In the genomic region with DNA sequence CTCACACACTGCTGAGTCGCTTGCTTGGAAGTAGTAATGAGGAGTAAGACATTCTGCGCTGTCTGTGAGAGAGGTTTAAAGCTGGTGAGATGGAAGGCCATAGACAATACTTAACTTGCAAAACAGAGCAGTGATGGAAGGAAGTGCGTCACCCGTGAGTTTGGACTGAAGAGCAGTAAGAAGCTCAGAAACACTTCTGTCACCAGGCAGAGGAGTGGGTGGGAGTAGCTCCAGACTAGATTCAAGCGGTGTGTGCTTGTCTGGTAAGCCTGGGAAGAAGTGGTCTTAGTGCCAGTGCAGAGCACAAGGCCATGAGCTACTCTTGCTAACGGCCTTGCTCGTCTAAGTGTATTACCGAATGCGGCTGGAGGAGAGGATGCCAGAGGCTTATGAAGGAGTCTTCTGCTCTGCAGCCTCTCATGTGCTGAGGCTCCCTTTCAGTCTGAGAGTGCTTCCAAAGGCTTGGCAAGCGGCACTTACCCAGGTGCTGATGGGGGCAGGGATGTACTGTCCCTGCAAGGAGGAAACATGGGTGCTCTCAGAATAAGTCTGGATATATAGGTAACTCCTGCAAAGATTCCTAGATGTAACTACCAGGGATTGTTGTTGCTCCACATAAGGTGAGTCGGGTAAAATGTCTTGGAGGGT, we compare ENCODE assay signal across 18 mouse cellular contexts. TPM values are rescaled to one million over a fixed set of nuclear protein-coding genes. Genes with fewer than 3 reads are reported as not detected.
A peak's percentile ranks its signal among the peaks of the same experiment; 100 is the strongest.
DNase-seq lines count a peak whose midpoint lies in the region; ATAC-seq and TF ChIP-seq lines count a peak whose summit lies in the region.
"Had no signal": no experiment of that assay in that cellular context is flagged by ENCODE, and none has a peak within 500 bp of the region (broad histone marks: within the 10 kb centered on the region; RNA-seq: fewer than 3 reads in every experiment).

No protein-coding gene starts in this region.

- DNase-seq in cerebellum, adult 11 months = peak; percentile 55
- peak; percentile 37 to 47 for DNase-seq in layer of hippocampus, adult 8-10 months (ENCODE audit: low spot score in 2 of 2)
- no peak for DNase-seq in layer of hippocampus, postnatal 10 days (ENCODE audit: low spot score in 2 of 2)
- peak; percentile 72 to 83 for DNase-seq in cerebellum, adult 2 months
- peak; percentile 34 for DNase-seq in gastrocnemius, postnatal 25 days
- DNase-seq in spleen, adult 12 weeks (ENCODE audit: low spot score) = no peak
- no peak for DNase-seq in heart, postnatal 36 days
- DNase-seq: adrenal gland, postnatal 10 days; embryo, embryonic 11 days; liver, postnatal 0 days; lung, postnatal 4 days; retina, postnatal 1 day had no signal

- intact Hi-C loops in heart, postnatal 36 days (cut with DNase I) = no loop called here

- no peak for TF ChIP-seq POLR2A in cerebellum, adult 2 months (IDR thresholded peaks at IDR 0.05; ENCODE audit: borderline replicate concordance, insufficient read depth, low read length)

- no peak for TF ChIP-seq CTCF in cerebellum, adult 2 months (IDR thresholded peaks at IDR 0.05; ENCODE audit: borderline replicate concordance, insufficient read depth, low read depth, low read length)

- ATAC-seq in cerebellum, adult (ENCODE audit: insufficient number of reproducible peaks, low FRiP score, low TSS enrichment) = no peak
- ATAC-seq: forebrain, embryonic 13.5 days; inflammation-experienced regulatory T-cells, adult 6 months; liver, postnatal 0 days had no signal

- H3K4me1 ChIP-seq in cerebellum, adult 2 months (ENCODE audit: control insufficient read depth, insufficient read depth, low read length) = no peaks in the 10 kb centered on the region
- H3K4me1 ChIP-seq: forebrain, embryonic 13.5 days; midbrain, embryonic 12.5 days had no signal

- 89% methylated on average over 11 of the region's 11 CpGs for WGBS in cerebellum, adult 2 months

- H3K27me3 ChIP-seq in cerebellum, adult 2 months (ENCODE audit: control insufficient read depth, insufficient read depth, low read length) = no peaks in the 10 kb centered on the region
- H3K27me3 ChIP-seq: forebrain, embryonic 13.5 days; limb, embryonic 15.5 days; midbrain, embryonic 12.5 days had no signal

- H3K4me3 ChIP-seq in cerebellum, adult 2 months (replicated peaks; ENCODE audit: insufficient read depth, low read depth, low read length) = no peak overlapping the region
- H3K4me3 ChIP-seq: forebrain, embryonic 13.5 days; limb, embryonic 15.5 days; midbrain, embryonic 12.5 days; myocyte had no signal

- H3K27ac ChIP-seq in cerebellum, adult 2 months (ENCODE audit: insufficient read depth, low read length) = no peak overlapping the region
- H3K27ac ChIP-seq: forebrain, embryonic 13.5 days; limb, embryonic 15.5 days; midbrain, embryonic 12.5 days had no signal

RNA-seq across cellular contexts. Expression of gene Tomm34, which starts 27.8 kb away (rescaled TPM):
- 100 to 1,000 TPM; 108 to 114 (median 109) TPM for total RNA-seq in layer of hippocampus, adult 8-10 months (2022)
- 10 to 100 TPM; 41.8 to 43.6 TPM for total RNA-seq in layer of hippocampus, postnatal 10 days (2021)
- polyA plus RNA-seq in cerebellum, adult 2 months (2012; rRNA removed) = 66.9 and 71.5 TPM in 2 replicates
- total RNA-seq in gastrocnemius, postnatal 25 days (2021) = 10 to 100 TPM; 10.6 to 13.5 TPM
- total RNA-seq in heart, postnatal 36 days (2021) = 10 to 100 TPM; 17.6 to 21.0 TPM

RNA-seq across cellular contexts. Expression of gene Stk4, which starts 28.6 kb away (rescaled TPM):
- 10 to 100 TPM; 41.1 to 55.7 (median 46.3) TPM for total RNA-seq in layer of hippocampus, adult 8-10 months (2022)
- total RNA-seq in layer of hippocampus, postnatal 10 days (2021) = 10 to 100 TPM; 36.7 to 41.4 TPM
- 17.1 and 18.7 TPM in 2 replicates for polyA plus RNA-seq in cerebellum, adult 2 months (2012; rRNA removed)
- total RNA-seq in gastrocnemius, postnatal 25 days (2021) = 1 to 10 TPM; 7.7 to 8.8 TPM
- 10 to 100 TPM; 17.0 to 20.4 TPM for total RNA-seq in heart, postnatal 36 days (2021)

Comparison
In these comparisons a context has a peak if more than half of its experiments do, and no peak if none do; other contexts are left out.
1. DNase-seq: peak in cerebellum, adult 11 months (single experiment), layer of hippocampus, adult 8-10 months (2 of 2), cerebellum, adult 2 months (2 of 2) and gastrocnemius, postnatal 25 days (single experiment); none in layer of hippocampus, postnatal 10 days (0 of 2), spleen, adult 12 weeks (single experiment) and heart, postnatal 36 days (0 of 2).